Mouse (Mus musculus) neural tube, embryonic 12.5 days (tissue): ENCODE measurements at regions not wholly inside any gene's neighbourhood (a gene's known extent, or its start where the extent isn't known, plus 50 kb on each side); places are given as distances from the start of the nearest gene placed in this dataset.

Experiments
- ATAC-seq: fragments of 200-750 bp; cut with Nextera tagmentation; 2 replicates; pipeline ENCODE4 v1.8.0; 2017; ENCODE audit warnings: low read depth, mild to moderate bottlenecking, moderate TSS enrichment, moderate library complexity; ENCODE audit not compliant: low FRiP score
- H3K27ac ChIP-seq: fragments of 300-500 bp; sonication (generic); 2 replicates; pipeline ENCODE4 v1.5.1; 2016
- H3K27me3 ChIP-seq: fragments of 300-500 bp; sonication (generic); replicated peaks from 2 replicates; pipeline ENCODE4 v1.6.1; 2016; ENCODE audit warnings: mild to moderate bottlenecking
- H3K36me3 ChIP-seq: fragments of 300-500 bp; sonication (generic); 2 replicates; pipeline ENCODE4 v1.6.1; 2016; ENCODE audit warnings: mild to moderate bottlenecking
- H3K4me1 ChIP-seq: fragments of 300-500 bp; sonication (generic); 2 replicates; pipeline ENCODE4 v1.6.1; 2016
- H3K4me2 ChIP-seq: fragments of 300-500 bp; sonication (generic); replicated peaks from 2 replicates; pipeline ENCODE4 v1.6.1; 2016; ENCODE audit warnings: mild to moderate bottlenecking
- H3K4me3 ChIP-seq: fragments of 300-500 bp; sonication (generic); 2 replicates; pipeline ENCODE4 v1.5.1; 2016
- H3K9ac ChIP-seq: fragments of 300-500 bp; sonication (generic); 2 replicates; pipeline ENCODE4 v1.6.1; 2016; ENCODE audit warnings: mild to moderate bottlenecking
- H3K9me3 ChIP-seq: fragments of 300-500 bp; sonication (generic); 2 replicates; pipeline ENCODE4 v1.6.1; 2016; ENCODE audit warnings: mild to moderate bottlenecking
- WGBS: fragments of 180-500 bp; shearing (Covaris S2); methylation state at CpG from one replicate; pipeline ENCODE4 v1.1.7; 2016; 5-methylcytosine and 5-hydroxymethylcytosine counted together

GRCm38 (mm10) chr13:69867296-69868065 lies 65.3 kb downstream of the Med10 start:
- Histone ChIP-seq H3K27ac (no peak overlapping the region), H3K4me3 (no peak overlapping the region), H3K27me3 (no peaks in the 10 kb centered on the region), H3K9ac (no peak overlapping the region), H3K36me3 (no peaks in the 10 kb centered on the region), H3K9me3 (no peaks in the 10 kb centered on the region), H3K4me2 (no peak overlapping the region), H3K4me1 (no peaks in the 10 kb centered on the region)
- ATAC-seq, result no peak
- 83% methylated on average over 15 of the region's 15 CpGs for WGBS

- H3K4me2 ChIP-seq, result no peak overlapping the region
- H3K27ac ChIP-seq, result no peak overlapping the region
- H3K36me3 ChIP-seq, result no peaks in the 10 kb centered on the region
- no peak for ATAC-seq
- no peak overlapping the region for H3K4me3 ChIP-seq
- no peaks in the 10 kb centered on the region for H3K27me3 ChIP-seq
- WGBS, result 36% methylated on average over 5 of the region's 5 CpGs
- no peaks in the 10 kb centered on the region for H3K9me3 ChIP-seq
- no peak overlapping the region for H3K9ac ChIP-seq
- H3K4me1 ChIP-seq, result no peaks in the 10 kb centered on the region
Observed at GRCm38 (mm10) chr13:69896536-69896935, 94.3 kb downstream of the Med10 start.

- Histone ChIP-seq H3K9ac (no peak overlapping the region), H3K4me2 (no peak overlapping the region), H3K27me3 (no peaks in the 10 kb centered on the region), H3K4me3 (no peak overlapping the region), H3K36me3 (no peaks in the 10 kb centered on the region), H3K9me3 (no peaks in the 10 kb centered on the region), H3K4me1 (no peaks in the 10 kb centered on the region), H3K27ac (no peak overlapping the region)
- ATAC-seq, result no peak
Observed at GRCm38 (mm10) chr13:69901139-69901538, 98.9 kb downstream of the Med10 start.

- Histone ChIP-seq H3K27ac (no peak overlapping the region), H3K36me3 (no peaks in the 10 kb centered on the region), H3K27me3 (no peaks in the 10 kb centered on the region), H3K9me3 (no peaks in the 10 kb centered on the region), H3K9ac (no peak overlapping the region), H3K4me2 (no peak overlapping the region), H3K4me1 (no peaks in the 10 kb centered on the region), H3K4me3 (no peak overlapping the region)
- 0 out of 2 replicates have a peak, but pooled peaks have one; percentile 53 for ATAC-seq
- WGBS, result 53% methylated on average over 15 of the region's 15 CpGs
Observed at GRCm38 (mm10) chr13:69906802-69907537, 104.8 kb downstream of the Med10 start.

GRCm38 (mm10) chr13:69915796-69916195 lies 113.6 kb downstream of the Med10 start:
- no peak overlapping the region for H3K4me2 ChIP-seq
- H3K36me3 ChIP-seq, result no peaks in the 10 kb centered on the region
- no peak overlapping the region for H3K4me3 ChIP-seq
- H3K27ac ChIP-seq, result no peak overlapping the region
- no peak for ATAC-seq
- 84% methylated on average over 3 of the region's 3 CpGs for WGBS
- no peaks in the 10 kb centered on the region for H3K9me3 ChIP-seq
- no peak overlapping the region for H3K9ac ChIP-seq
- H3K27me3 ChIP-seq, result no peaks in the 10 kb centered on the region
- no peaks in the 10 kb centered on the region for H3K4me1 ChIP-seq

- WGBS, result 43% methylated on average over 9 of the region's 9 CpGs
- ATAC-seq, result no peak
Observed at GRCm38 (mm10) chr13:69932695-69933550, 130.7 kb downstream of the Med10 start.

DNA sequence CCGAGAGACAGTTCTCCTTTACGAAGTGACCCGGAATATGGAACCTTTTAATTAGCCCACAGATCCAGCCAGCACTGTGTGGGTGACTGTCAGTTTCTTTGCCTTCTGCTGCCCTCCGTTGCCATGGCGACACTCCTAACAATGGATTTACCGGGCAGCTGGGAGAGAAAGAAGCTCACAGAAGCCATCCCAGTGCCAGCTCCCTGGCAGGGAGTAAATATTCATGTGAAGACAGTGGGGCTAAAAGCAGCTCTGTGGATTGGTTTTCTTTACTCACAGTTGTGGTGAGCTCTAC lies 131.3 kb downstream of the Med10 start:
- Histone ChIP-seq H3K4me2 (peak overlapping the region; percentile 50), H3K27me3 (0 out of 2 replicates have a peak, but pooled peaks cover 3% of the 10 kb centered on the region), H3K4me3 (0 out of 2 replicates have a peak overlapping the region, but pooled peaks have one; percentile 3), H3K9me3 (no peaks in the 10 kb centered on the region), H3K9ac (no peak overlapping the region), H3K36me3 (no peaks in the 10 kb centered on the region), H3K4me1 (peaks cover 17% of the 10 kb centered on the region; the same call in 1 of the 2 replicates), H3K27ac (peak overlapping the region; percentile 62)
- ATAC-seq, result peak; percentile 96
- 24% methylated on average over 6 of the region's 6 CpGs for WGBS

More at GRCm38 (mm10) chr13:69932695-69933550, 130.7 kb downstream of the Med10 start:
- Histone ChIP-seq H3K4me3 (no peak overlapping the region), H3K4me1 (peaks cover 17% of the 10 kb centered on the region; the same call in 1 of the 2 replicates), H3K4me2 (peak overlapping the region; percentile 50), H3K36me3 (no peaks in the 10 kb centered on the region), H3K27ac (peak overlapping the region; percentile 62; the same call in 1 of the 2 replicates), H3K9me3 (no peaks in the 10 kb centered on the region), H3K9ac (no peak overlapping the region), H3K27me3 (0 out of 2 replicates have a peak, but pooled peaks cover 3% of the 10 kb centered on the region)

DNA sequence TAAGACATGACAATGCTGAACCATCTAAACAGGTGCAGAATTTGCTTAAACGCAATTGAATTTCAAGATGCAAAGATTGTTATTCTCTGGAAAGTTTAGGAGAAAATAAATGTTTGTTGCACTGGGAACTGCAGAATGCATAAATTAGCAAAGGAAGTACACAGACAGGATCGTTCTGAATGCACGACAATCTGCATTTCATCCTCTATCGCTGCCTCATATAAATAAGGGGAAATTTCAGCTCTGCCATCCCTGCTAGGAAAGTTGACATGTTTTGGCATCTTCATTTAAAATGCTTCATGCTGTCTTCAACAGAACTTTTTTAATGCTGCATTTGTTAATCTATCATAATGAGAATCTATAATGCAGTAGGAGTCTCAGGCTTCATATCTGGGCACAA lies 137.6 kb downstream of the Med10 start:
- 93% methylated on average over 4 of the region's 4 CpGs for WGBS
- no peaks in the 10 kb centered on the region for H3K27me3 ChIP-seq

DNA sequence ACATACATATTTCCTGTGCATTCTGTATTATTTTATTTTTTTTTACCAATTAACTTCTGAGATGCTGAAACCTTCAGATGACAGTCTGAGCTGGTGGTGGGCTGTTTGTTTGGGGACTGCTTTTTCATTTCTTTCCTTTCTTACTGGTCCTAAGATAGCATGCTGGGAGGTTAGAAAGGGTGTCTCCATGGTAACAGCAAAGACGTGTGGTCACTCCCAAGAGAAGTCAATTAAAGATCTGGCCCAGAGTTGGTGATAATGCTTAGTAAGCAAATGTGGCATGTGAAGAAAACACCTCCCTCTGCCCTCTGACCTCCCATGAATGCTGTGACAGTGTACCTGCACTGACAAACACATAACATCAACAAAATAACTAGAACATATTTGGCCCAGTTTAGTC lies 142.5 kb downstream of the Med10 start:
- Histone ChIP-seq H3K4me3 (no peak overlapping the region), H3K4me1 (no peaks in the 10 kb centered on the region), H3K4me2 (no peak overlapping the region), H3K9me3 (no peaks in the 10 kb centered on the region), H3K27me3 (no peaks in the 10 kb centered on the region), H3K27ac (no peak overlapping the region), H3K36me3 (no peaks in the 10 kb centered on the region), H3K9ac (no peak overlapping the region)
- WGBS, result 3% methylated on average over 1 of the region's 1 CpGs
- no peak for ATAC-seq

More for the DNA sequence above, 137.6 kb downstream of the Med10 start:
- ATAC-seq, result no peak
- H3K4me3 ChIP-seq, result no peak overlapping the region
- H3K4me1 ChIP-seq, result no peaks in the 10 kb centered on the region
- no peak overlapping the region for H3K9ac ChIP-seq
- no peaks in the 10 kb centered on the region for H3K9me3 ChIP-seq
- no peak overlapping the region for H3K4me2 ChIP-seq
- H3K27ac ChIP-seq, result no peak overlapping the region
- no peaks in the 10 kb centered on the region for H3K36me3 ChIP-seq

DNA sequence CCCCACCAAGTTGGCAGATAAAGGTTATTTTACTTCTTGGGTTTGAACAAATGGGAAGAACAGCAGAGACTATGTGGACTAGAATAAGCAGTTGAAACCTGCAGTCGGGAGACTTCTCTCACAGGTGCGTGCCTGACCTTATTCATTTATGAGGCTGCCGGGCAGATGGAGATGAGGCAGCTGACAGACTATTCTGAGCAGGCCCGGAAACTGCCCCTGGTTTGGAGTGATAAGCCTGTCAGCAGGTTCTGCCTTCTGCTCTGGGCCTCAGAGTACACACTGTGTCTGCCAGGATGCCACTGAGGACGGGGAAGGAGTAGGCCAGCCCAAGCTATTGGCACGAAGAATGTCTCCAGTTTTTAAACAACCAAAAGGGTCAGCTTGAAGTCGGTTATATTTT lies 144.4 kb downstream of the Med10 start:
- no peaks in the 10 kb centered on the region for H3K36me3 ChIP-seq
- no peak for ATAC-seq
- no peak overlapping the region for H3K9ac ChIP-seq
- H3K27me3 ChIP-seq, result no peaks in the 10 kb centered on the region
- H3K4me3 ChIP-seq, result no peak overlapping the region
- H3K4me2 ChIP-seq, result no peak overlapping the region
- 0 out of 2 replicates have a peak, but pooled peaks cover 5% of the 10 kb centered on the region for H3K9me3 ChIP-seq
- 81% methylated on average over 7 of the region's 7 CpGs for WGBS
- H3K27ac ChIP-seq, result no peak overlapping the region
- no peaks in the 10 kb centered on the region for H3K4me1 ChIP-seq

- 75% methylated on average over 4 of the region's 4 CpGs for WGBS
- Histone ChIP-seq H3K36me3 (no peaks in the 10 kb centered on the region), H3K4me1 (no peaks in the 10 kb centered on the region), H3K4me2 (no peak overlapping the region), H3K9me3 (0 out of 2 replicates have a peak, but pooled peaks cover 5% of the 10 kb centered on the region), H3K4me3 (no peak overlapping the region), H3K9ac (no peak overlapping the region), H3K27ac (no peak overlapping the region), H3K27me3 (no peaks in the 10 kb centered on the region)
- no peak for ATAC-seq
Observed at GRCm38 (mm10) chr13:69952061-69952460, 149.9 kb downstream of the Med10 start.

DNA sequence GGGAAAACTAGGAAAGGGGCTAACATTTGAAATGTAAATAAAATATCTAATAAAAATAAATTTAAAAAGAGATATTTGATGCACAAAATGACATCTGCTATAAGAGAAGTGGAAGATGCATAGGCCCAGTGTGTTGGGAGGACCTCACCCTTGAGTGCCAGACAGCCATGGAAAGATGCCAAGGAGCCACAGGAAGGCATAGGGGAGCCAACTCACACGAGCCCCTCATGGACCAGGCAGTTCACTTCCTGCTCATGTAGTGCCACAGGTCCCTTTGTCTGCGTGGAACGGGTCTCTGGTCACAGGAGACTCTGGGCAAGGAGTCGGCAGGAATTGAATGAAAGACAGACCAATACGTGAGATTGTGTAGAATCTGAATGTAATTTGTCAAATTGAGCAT lies 152.0 kb downstream of the Med10 start:
- Histone ChIP-seq H3K4me3 (no peak overlapping the region), H3K27me3 (no peaks in the 10 kb centered on the region), H3K27ac (no peak overlapping the region), H3K9me3 (0 out of 2 replicates have a peak, but pooled peaks cover 5% of the 10 kb centered on the region), H3K36me3 (no peaks in the 10 kb centered on the region), H3K4me1 (no peaks in the 10 kb centered on the region), H3K9ac (no peak overlapping the region), H3K4me2 (no peak overlapping the region)
- WGBS, result 79% methylated on average over 5 of the region's 5 CpGs
- no peak for ATAC-seq
